Mouse (Mus musculus) neural tube, embryonic 14.5 days (tissue): ENCODE measurements around the gene Cd55. TPM values are rescaled to one million over a fixed set of nuclear protein-coding genes. Genes with fewer than 3 reads are reported as not detected.

Experiments
- ATAC-seq: fragments of 200-750 bp; cut with Nextera tagmentation; 2 replicates; pipeline ENCODE4 v1.8.0; 2017; ENCODE audit warnings: low read depth, mild to moderate bottlenecking, moderate TSS enrichment, moderate library complexity
- H3K27ac ChIP-seq: fragments of 300-500 bp; sonication (generic); 2 replicates; pipeline ENCODE4 v1.5.1; 2014; ENCODE audit warnings: low read depth, mild to moderate bottlenecking, control low read depth, low read length, moderate library complexity, mixed read lengths
- H3K27me3 ChIP-seq: fragments of 300-500 bp; sonication (generic); 2 replicates; pipeline ENCODE4 v1.6.1; 2014; ENCODE audit warnings: low read length; ENCODE audit not compliant: control insufficient read depth, insufficient read depth
- H3K36me3 ChIP-seq: fragments of 300-500 bp; sonication (generic); 2 replicates; pipeline ENCODE4 v1.6.1; 2014; ENCODE audit warnings: low read length, mixed read lengths; ENCODE audit not compliant: control insufficient read depth, insufficient read depth
- H3K4me1 ChIP-seq: fragments of 300-500 bp; sonication (generic); 2 replicates; pipeline ENCODE4 v1.6.1; 2014; ENCODE audit warnings: low read length; ENCODE audit not compliant: control insufficient read depth, insufficient read depth
- H3K4me2 ChIP-seq: fragments of 300-500 bp; sonication (generic); 2 replicates; pipeline ENCODE4 v1.6.1; 2014; ENCODE audit warnings: mild to moderate bottlenecking, low read depth, low read length, control low read depth
- H3K4me3 ChIP-seq: fragments of 300-500 bp; sonication (generic); 2 replicates; pipeline ENCODE4 v1.5.1; 2014; ENCODE audit warnings: low read depth, low read length, control low read depth, mixed read lengths
- H3K9ac ChIP-seq: fragments of 300-500 bp; sonication (generic); replicated peaks from 2 replicates; pipeline ENCODE4 v1.6.1; 2014; ENCODE audit warnings: low read depth, mild to moderate bottlenecking, control low read depth, low read length, mixed read lengths
- H3K9me3 ChIP-seq: fragments of 300-500 bp; sonication (generic); 2 replicates; pipeline ENCODE4 v1.6.1; 2016; ENCODE audit warnings: low read length; ENCODE audit not compliant: control insufficient read depth
- WGBS: fragments of 180-500 bp; shearing (Covaris S2); extraction: QIAGEN DNeasy Blood & Tissue Kit; methylation state at CpG from one replicate; pipeline ENCODE4 v1.1.7; 2014; 5-methylcytosine and 5-hydroxymethylcytosine counted together
- polyA plus RNA-seq: library from polyadenylated mRNA; unstranded; fragments of >200 nt; fragmentation: Nextera tagmentation; extraction: Ambion mirVana; gene quantifications from 2 replicates; pipeline ENCODE4 v1.2.1, GENCODE M21; 2014

The Cd55 gene
- 9.1 and 12.7 TPM in 2 replicates for polyA plus RNA-seq

DNA sequence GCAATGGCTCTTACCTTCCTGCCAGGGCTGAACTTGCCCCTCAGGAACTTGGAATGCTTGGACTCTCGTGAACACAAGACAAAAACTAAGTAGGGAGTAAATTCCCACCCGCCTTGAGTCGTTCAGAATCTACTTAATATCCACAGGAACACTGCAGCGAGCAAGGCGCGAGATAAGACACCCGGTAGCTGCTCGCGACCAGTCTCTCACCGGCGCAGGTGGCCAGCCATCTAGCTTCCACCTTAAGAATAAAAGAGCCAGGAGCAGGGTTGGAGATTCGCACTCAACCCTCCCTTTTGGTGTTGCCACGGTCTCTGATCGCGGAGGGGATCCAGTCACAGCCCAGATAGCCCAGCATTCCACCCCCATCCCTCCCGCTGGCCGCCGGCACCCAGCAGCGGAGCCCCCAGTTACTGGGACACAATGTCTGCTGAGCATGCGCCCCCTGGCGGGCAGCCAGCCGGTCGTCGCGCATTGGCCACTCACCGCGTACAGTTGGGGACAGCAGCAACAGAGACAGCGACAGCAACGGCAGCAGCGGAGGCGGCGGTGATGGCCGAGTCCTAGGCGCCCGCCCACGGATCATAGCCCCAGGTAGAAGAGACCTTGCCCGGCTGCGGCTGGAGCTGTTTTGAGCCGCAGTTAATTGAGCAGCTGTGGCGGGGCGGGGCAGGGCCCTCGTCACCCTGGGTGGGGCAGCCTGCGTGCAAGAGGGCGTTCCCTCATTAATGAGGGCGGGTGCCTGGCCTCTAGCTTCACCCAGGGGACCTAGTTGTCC lies at the start of gene Cd55:
TSS of gene Cd55 (minus strand) at position 661 of the 778 bp plus-strand sequence.
- no peaks in the 10 kb centered on the region for H3K27me3 ChIP-seq
- WGBS, result under 1% methylated on average over 45 of the region's 45 CpGs
- peak; percentile 98 for ATAC-seq
- H3K9ac ChIP-seq, result peak within 1 kb of the TSS; percentile 67
- no peaks in the 10 kb centered on the region for H3K4me1 ChIP-seq
- no peaks in the 10 kb centered on the region for H3K36me3 ChIP-seq
- 0 out of 2 replicates have a peak within 1 kb of the TSS, but pooled peaks have one; percentile 55 for H3K27ac ChIP-seq
- no peaks in the 10 kb centered on the region for H3K9me3 ChIP-seq
- H3K4me3 ChIP-seq, result peak within 1 kb of the TSS; percentile 57
- peak within 1 kb of the TSS; percentile 57 for H3K4me2 ChIP-seq

DNA sequence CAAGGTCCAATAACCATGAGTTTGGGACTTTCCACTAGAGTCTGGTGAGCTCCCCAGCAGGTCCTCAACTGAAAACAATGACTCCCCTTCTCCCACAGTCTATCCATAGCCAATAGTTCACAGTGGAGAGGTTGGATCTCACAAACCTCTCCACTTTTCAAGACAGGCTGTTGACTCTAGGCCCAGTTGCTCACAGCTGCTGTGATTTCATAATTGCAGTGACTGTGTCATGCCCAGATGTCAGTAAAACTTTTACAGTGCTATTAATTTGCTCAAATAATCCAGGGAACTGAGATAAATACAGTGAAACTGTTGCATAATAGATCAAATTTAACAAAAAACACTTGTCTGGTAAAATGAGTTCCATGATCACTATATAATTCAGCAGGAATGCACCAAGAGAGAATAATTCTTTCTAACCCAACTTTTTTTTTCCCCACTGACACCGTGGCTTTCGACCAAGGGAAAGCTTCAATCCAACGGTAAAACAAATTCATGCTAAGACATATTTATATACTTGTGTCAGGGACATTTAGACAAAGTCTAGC lies 49.4 kb upstream of the Cd55 start:
- Histone ChIP-seq H3K4me1 (no peaks in the 10 kb centered on the region), H3K27ac (no peak overlapping the region), H3K36me3 (no peaks in the 10 kb centered on the region), H3K4me3 (no peak overlapping the region), H3K9me3 (no peaks in the 10 kb centered on the region), H3K4me2 (no peak overlapping the region), H3K27me3 (no peaks in the 10 kb centered on the region), H3K9ac (no peak overlapping the region)
- ATAC-seq, result no peak
- WGBS, result 86% methylated on average over 3 of the region's 3 CpGs

GRCm38 (mm10) chr1:130508957-130509350 lies 46.4 kb upstream of the Cd55 start:
- H3K9me3 ChIP-seq, result no peaks in the 10 kb centered on the region
- H3K36me3 ChIP-seq, result no peaks in the 10 kb centered on the region
- no peak overlapping the region for H3K4me2 ChIP-seq
- H3K27ac ChIP-seq, result no peak overlapping the region
- 69% methylated on average over 2 of the region's 2 CpGs for WGBS
- no peaks in the 10 kb centered on the region for H3K27me3 ChIP-seq
- H3K4me1 ChIP-seq, result no peaks in the 10 kb centered on the region
- ATAC-seq, result no peak
- no peak overlapping the region for H3K9ac ChIP-seq
- no peak overlapping the region for H3K4me3 ChIP-seq

DNA sequence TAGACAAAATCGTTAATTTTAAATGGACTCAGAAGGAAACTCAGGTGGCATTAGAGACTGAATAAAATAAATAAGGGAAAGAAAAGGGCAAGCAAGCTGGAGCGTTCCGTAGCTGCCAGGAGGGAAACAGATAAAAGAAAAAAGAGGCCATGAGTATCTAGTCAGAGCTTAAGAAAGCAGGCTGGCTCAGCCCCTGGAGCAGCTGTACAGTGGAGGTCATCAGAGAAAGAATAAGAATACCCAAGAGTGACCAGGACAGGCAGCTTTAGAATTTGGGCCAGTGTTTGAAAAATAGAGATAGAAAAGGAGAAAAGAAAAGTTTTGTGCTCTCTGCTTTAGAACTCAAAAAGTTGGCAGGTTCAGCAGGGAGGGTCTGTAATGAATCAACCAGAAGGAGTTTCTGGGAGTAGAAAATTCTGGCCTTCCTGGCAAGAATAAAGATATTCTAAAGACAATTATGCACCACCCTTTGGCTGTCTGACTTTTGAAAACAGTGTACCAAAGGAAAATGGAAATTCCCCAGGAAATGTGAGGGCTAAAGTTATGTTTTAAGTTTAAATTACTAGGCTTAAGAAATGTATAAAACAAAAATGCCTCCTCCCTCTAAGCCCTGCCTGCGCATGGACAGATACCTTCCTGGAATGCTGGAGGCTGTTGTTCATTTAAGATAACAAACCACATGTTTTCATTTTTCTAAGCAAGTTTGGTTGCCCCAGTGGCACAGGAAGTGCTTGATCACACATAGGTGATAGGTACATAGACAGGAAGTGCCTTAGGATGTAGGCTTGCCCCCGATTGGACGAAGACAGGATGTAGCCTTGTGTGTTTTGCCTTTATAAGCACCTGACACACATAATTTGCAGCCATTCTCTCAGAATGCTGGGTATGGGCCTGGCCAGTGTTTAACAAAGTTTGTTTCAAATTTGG lies 45.7 kb upstream of the Cd55 start:
- H3K9me3 ChIP-seq, result no peaks in the 10 kb centered on the region
- no peak overlapping the region for H3K4me2 ChIP-seq
- H3K4me3 ChIP-seq, result no peak overlapping the region
- no peaks in the 10 kb centered on the region for H3K36me3 ChIP-seq
- no peaks in the 10 kb centered on the region for H3K4me1 ChIP-seq
- no peaks in the 10 kb centered on the region for H3K27me3 ChIP-seq
- ATAC-seq, result no peak
- no peak overlapping the region for H3K9ac ChIP-seq
- 78% methylated on average over 6 of the region's 6 CpGs for WGBS
- H3K27ac ChIP-seq, result no peak overlapping the region

DNA sequence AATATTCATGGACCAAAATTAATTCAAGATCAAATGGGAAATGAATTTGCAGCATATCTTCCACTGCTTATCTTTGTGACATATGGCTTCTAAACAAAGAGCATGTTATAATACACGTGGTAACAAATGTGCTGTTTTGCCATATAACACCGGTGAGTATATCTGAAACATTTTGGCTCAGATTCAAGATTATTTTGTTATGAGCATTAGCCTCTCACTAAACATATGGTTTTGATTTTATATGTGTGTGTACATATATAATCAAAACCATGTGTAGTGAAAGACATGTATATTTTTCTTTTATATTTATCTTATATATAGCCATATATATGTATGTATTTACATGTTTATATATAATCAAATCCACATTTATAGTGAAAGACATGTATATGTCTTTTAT lies 44.9 kb upstream of the Cd55 start:
- WGBS, result 80% methylated on average over 2 of the region's 2 CpGs
- Histone ChIP-seq H3K36me3 (no peaks in the 10 kb centered on the region), H3K4me1 (no peaks in the 10 kb centered on the region), H3K9ac (no peak overlapping the region), H3K4me3 (no peak overlapping the region), H3K4me2 (no peak overlapping the region), H3K27ac (no peak overlapping the region), H3K27me3 (no peaks in the 10 kb centered on the region), H3K9me3 (no peaks in the 10 kb centered on the region)
- ATAC-seq, result no peak

DNA sequence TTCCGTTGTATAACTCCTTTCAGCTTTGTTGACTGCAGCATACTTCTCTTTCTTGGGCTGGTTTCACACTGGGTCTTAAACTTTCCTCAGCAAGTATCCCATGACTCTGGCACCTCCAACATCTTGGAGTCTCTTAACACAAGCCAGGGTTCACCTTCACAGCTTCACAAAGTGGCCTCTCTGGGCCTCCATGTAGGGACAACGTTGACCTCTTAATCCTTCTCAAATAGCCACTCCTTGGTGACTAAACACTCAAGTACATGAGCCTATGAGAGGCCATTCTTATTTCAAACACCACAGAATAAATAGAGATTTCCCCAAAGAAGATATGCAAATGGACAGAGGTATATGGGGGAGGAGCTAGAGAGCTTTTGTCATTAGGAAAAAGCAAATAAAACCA lies 37.4 kb upstream of the Cd55 start:
- 81% methylated on average over 2 of the region's 2 CpGs for WGBS
- Histone ChIP-seq H3K27ac (no peak overlapping the region), H3K4me3 (no peak overlapping the region), H3K4me2 (no peak overlapping the region), H3K27me3 (no peaks in the 10 kb centered on the region), H3K36me3 (no peaks in the 10 kb centered on the region), H3K9me3 (no peaks in the 10 kb centered on the region), H3K9ac (no peak overlapping the region), H3K4me1 (no peaks in the 10 kb centered on the region)
- no peak for ATAC-seq

- Histone ChIP-seq H3K9ac (no peak overlapping the region), H3K27ac (no peak overlapping the region), H3K4me1 (no peaks in the 10 kb centered on the region), H3K9me3 (no peaks in the 10 kb centered on the region), H3K4me3 (no peak overlapping the region), H3K27me3 (no peaks in the 10 kb centered on the region), H3K4me2 (no peak overlapping the region), H3K36me3 (no peaks in the 10 kb centered on the region)
- ATAC-seq, result no peak
Measured at GRCm38 (mm10) chr1:130498331-130498730, 35.8 kb upstream of the Cd55 start.

DNA sequence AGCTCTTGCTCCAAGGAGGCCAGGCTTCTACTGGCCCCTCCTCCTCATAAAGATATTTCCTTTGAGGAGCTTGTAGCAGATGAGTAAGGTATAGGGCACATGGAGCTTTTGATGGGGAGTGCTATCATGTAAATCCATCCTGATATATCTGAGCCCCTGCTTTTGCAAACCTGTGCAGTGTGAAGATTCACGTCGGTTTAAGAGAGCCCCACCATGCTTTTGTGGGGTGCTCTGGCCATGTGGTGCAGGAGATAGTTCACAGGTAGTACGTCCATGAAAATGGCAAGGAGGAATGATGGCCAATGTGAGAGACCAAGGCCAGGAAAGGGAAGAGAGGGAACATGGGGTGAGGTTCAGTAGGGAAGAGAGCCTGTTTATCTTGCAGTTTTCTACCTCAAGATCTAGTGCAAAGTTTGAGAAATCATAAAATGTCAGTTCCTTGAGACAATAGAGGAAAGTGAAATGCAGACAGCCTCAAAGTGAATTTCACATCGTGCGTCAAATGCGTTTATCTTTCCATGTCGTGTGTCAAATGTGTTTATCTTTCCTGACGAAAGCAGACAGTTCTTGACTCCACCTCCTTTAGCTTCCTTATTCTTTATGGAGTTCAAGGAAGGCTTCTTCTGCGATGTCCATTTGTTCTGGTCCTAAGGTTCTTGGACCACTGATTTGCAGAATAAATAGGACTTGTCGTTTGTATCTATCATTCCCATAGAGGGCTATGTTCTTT lies 24.4 kb upstream of the Cd55 start:
- Histone ChIP-seq H3K9me3 (no peaks in the 10 kb centered on the region), H3K4me3 (no peak overlapping the region)

More for the DNA sequence above, 24.4 kb upstream of the Cd55 start:
- Histone ChIP-seq H3K9ac (no peak overlapping the region), H3K4me1 (no peaks in the 10 kb centered on the region), H3K36me3 (no peaks in the 10 kb centered on the region), H3K27ac (no peak overlapping the region), H3K27me3 (no peaks in the 10 kb centered on the region), H3K4me2 (no peak overlapping the region)
- ATAC-seq, result no peak
- WGBS, result 86% methylated on average over 10 of the region's 10 CpGs
